25 mouse cellular contexts compared by ENCODE assay signal in genomic region chr13:52284026-52284801, GRCm38 (mm10).
DNase-seq lines count a peak whose midpoint lies in the region; ATAC-seq lines count a peak whose summit lies in the region.
"Had no signal": no experiment of that assay in that cellular context is flagged by ENCODE, and none has a peak within 500 bp of the region (broad histone marks: within the 10 kb centered on the region; RNA-seq: fewer than 3 reads in every experiment).

No protein-coding gene starts in this region.

- no peak overlapping the region for H3K4me3 ChIP-seq in heart, embryonic 10.5 days
- H3K4me3 ChIP-seq in liver, embryonic 11.5 days (ENCODE audit: low read depth, low read length): no peak overlapping the region
- H3K4me3 ChIP-seq in liver, embryonic 12.5 days: no peak overlapping the region
- H3K4me3 ChIP-seq in heart, embryonic 16.5 days (ENCODE audit: low read length): no peak overlapping the region
- H3K4me3 ChIP-seq: erythroblast, embryonic 14.5 days; intestine, embryonic 15.5 days; layer of hippocampus, adult 2 months; left cerebral cortex, adult 2 months; limb, embryonic 12.5 days; stomach, embryonic 15.5 days had no signal

- H3K9ac ChIP-seq in liver, embryonic 11.5 days (ENCODE audit: low read depth, low read length): no peak overlapping the region
- no peak overlapping the region for H3K9ac ChIP-seq in liver, embryonic 12.5 days
- H3K9ac ChIP-seq in heart, embryonic 16.5 days (ENCODE audit: low read length): no peak overlapping the region
- H3K9ac ChIP-seq: intestine, embryonic 15.5 days; limb, embryonic 12.5 days; liver, postnatal 0 days; stomach, embryonic 15.5 days had no signal

- no peak overlapping the region for H3K4me2 ChIP-seq in liver, embryonic 11.5 days
- no peak overlapping the region for H3K4me2 ChIP-seq in liver, embryonic 12.5 days
- peak overlapping the region; percentile 26; the same call in 1 of the 2 replicates for H3K4me2 ChIP-seq in heart, embryonic 16.5 days (ENCODE audit: low read depth, low read length)
- H3K4me2 ChIP-seq: intestine, embryonic 15.5 days; limb, embryonic 12.5 days; stomach, embryonic 15.5 days had no signal

- no peaks in the 10 kb centered on the region for H3K9me3 ChIP-seq in heart, embryonic 10.5 days
- H3K9me3 ChIP-seq in liver, embryonic 11.5 days (ENCODE audit: control insufficient read depth, low read length): no peaks in the 10 kb centered on the region
- H3K9me3 ChIP-seq in liver, embryonic 12.5 days (replicated peaks): no peaks in the 10 kb centered on the region
- peaks cover 7% of the 10 kb centered on the region for H3K9me3 ChIP-seq in heart, embryonic 16.5 days (replicated peaks; ENCODE audit: control insufficient read depth, low read length)
- H3K9me3 ChIP-seq: intestine, embryonic 15.5 days; limb, embryonic 12.5 days; stomach, embryonic 15.5 days had no signal

- DNase-seq in heart, embryonic 10.5 days (ENCODE audit: low spot score): no peak
- no peak for DNase-seq in heart, adult 8-10 months (ENCODE audit: low spot score)
- peak; percentile 29 for DNase-seq in liver, embryonic 11.5 days (ENCODE audit: low spot score)
- no peak for DNase-seq in thymus, postnatal 36 days
- no peak for DNase-seq in cerebellum, adult 9-10 months
- DNase-seq: adrenal gland, postnatal 25 days; cerebellum, adult 18-20 months; gastrocnemius, postnatal 10 days; kidney, adult 2 months; kidney, postnatal 36 days; midbrain, embryonic 14.5 days; retina, postnatal 1 day; right cerebral cortex, postnatal 14 days had no signal

- H3K27ac ChIP-seq in heart, embryonic 10.5 days: peak overlapping the region; percentile 82
- no peak overlapping the region for H3K27ac ChIP-seq in liver, embryonic 11.5 days (ENCODE audit: low read depth, low read length)
- no peak overlapping the region for H3K27ac ChIP-seq in liver, embryonic 12.5 days
- H3K27ac ChIP-seq in heart, embryonic 16.5 days (ENCODE audit: low read length): peak overlapping the region; percentile 67
- H3K27ac ChIP-seq: hindbrain, postnatal 0 days; intestine, embryonic 15.5 days; layer of hippocampus, adult 2 months; left cerebral cortex, adult 2 months; limb, embryonic 12.5 days; stomach, embryonic 15.5 days had no signal

- H3K4me1 ChIP-seq in heart, embryonic 10.5 days: peaks cover 22% of the 10 kb centered on the region
- H3K4me1 ChIP-seq in liver, embryonic 11.5 days (replicated peaks; ENCODE audit: control insufficient read depth, insufficient read depth, low read length): no peaks in the 10 kb centered on the region
- no peaks in the 10 kb centered on the region for H3K4me1 ChIP-seq in liver, embryonic 12.5 days
- H3K4me1 ChIP-seq in heart, embryonic 16.5 days (ENCODE audit: control insufficient read depth, insufficient read depth, low read length): peaks cover 13% of the 10 kb centered on the region
- H3K4me1 ChIP-seq: intestine, embryonic 15.5 days; stomach, embryonic 15.5 days had no signal

- ATAC-seq in liver, embryonic 11.5 days (replicated peaks; ENCODE audit: low FRiP score): no peak
- ATAC-seq in liver, embryonic 12.5 days: no peak
- ATAC-seq in heart, embryonic 16.5 days (replicated peaks; ENCODE audit: extremely low read depth, insufficient read depth, low FRiP score): peak; percentile 42; the same call in 1 of the 2 replicates
- ATAC-seq: forebrain, embryonic 16.5 days; hindbrain, postnatal 0 days; intestine, embryonic 15.5 days; Patski had no signal

- no peaks in the 10 kb centered on the region for H3K36me3 ChIP-seq in heart, embryonic 10.5 days
- H3K36me3 ChIP-seq in liver, embryonic 11.5 days (ENCODE audit: control insufficient read depth, insufficient read depth, low read length): no peaks in the 10 kb centered on the region
- H3K36me3 ChIP-seq in liver, embryonic 12.5 days: no peaks in the 10 kb centered on the region
- no peaks in the 10 kb centered on the region for H3K36me3 ChIP-seq in heart, embryonic 16.5 days (ENCODE audit: control insufficient read depth, insufficient read depth)
- H3K36me3 ChIP-seq: intestine, embryonic 15.5 days; limb, embryonic 12.5 days; stomach, embryonic 15.5 days had no signal

- 59% methylated on average over 12 of the region's 12 CpGs for WGBS in heart, embryonic 10.5 days
- WGBS in liver, embryonic 11.5 days: 72% methylated on average over 12 of the region's 12 CpGs
- 63% methylated on average over 12 of the region's 12 CpGs for WGBS in liver, embryonic 12.5 days (ENCODE audit: insufficient replicate concordance)
- WGBS in heart, embryonic 16.5 days: 48% methylated on average over 12 of the region's 12 CpGs

- H3K27me3 ChIP-seq in heart, embryonic 10.5 days (ENCODE audit: insufficient read depth, poor library complexity, severe bottlenecking): no peaks in the 10 kb centered on the region
- H3K27me3 ChIP-seq in liver, embryonic 11.5 days (replicated peaks; ENCODE audit: control insufficient read depth, insufficient read depth, low read length): no peaks in the 10 kb centered on the region; the same call in 1 of the 2 replicates
- no peaks in the 10 kb centered on the region for H3K27me3 ChIP-seq in liver, embryonic 12.5 days (replicated peaks)
- no peaks in the 10 kb centered on the region for H3K27me3 ChIP-seq in heart, embryonic 16.5 days (ENCODE audit: control insufficient read depth, insufficient read depth, low read length)
- H3K27me3 ChIP-seq: intestine, embryonic 15.5 days; limb, embryonic 12.5 days; stomach, embryonic 15.5 days had no signal

Comparison
In these comparisons a context has a peak if more than half of its experiments do, and no peak if none do; other contexts are left out.
1. H3K27ac ChIP-seq: peak in heart, embryonic 10.5 days (single experiment) and heart, embryonic 16.5 days (single experiment); none in liver, embryonic 11.5 days (single experiment) and liver, embryonic 12.5 days (single experiment).